Mouse (Mus musculus) MEL (cell line): Measurements from ENCODE around the gene Mrps10. TPM values are rescaled to one million over a fixed set of nuclear protein-coding genes. Genes with fewer than 3 reads are reported as not detected.

Experiments used
- DNase-seq: peaks from one replicate; pipeline ENCODE4 v3.0.0; 2011; ENCODE audit warnings: low read depth, low spot score
- H3K27ac ChIP-seq: 2 replicates; pipeline ENCODE4 v1.5.1; 2012; ENCODE audit warnings: low read depth, mild to moderate bottlenecking, control low read depth, low read length, moderate library complexity; ENCODE audit not compliant: control insufficient read depth
- H3K27me3 ChIP-seq, 2 experiments: fragments of 150-350 bp in 1 of 2; sonication (generic) in 1 of 2; 2 replicates each; pipeline ENCODE4 v1.6.1; 2012; ENCODE audit warnings: low read length in 2 of 2, mild to moderate bottlenecking in 2 of 2, improper control_type of control experiment in 1 of 2, moderate library complexity in 1 of 2; ENCODE audit not compliant: insufficient read depth in 2 of 2, control insufficient read depth in 1 of 2
- H3K36me3 ChIP-seq, 2 experiments: 2 replicates each; pipeline ENCODE4 v1.6.1; 2012 to 2014; ENCODE audit warnings: low read length in 2 of 2, improper control_type of control experiment in 1 of 2, inconsistent platforms in 1 of 2, mild to moderate bottlenecking in 1 of 2; ENCODE audit not compliant: insufficient read depth in 2 of 2, control insufficient read depth in 1 of 2
- H3K4me1 ChIP-seq, 2 experiments: fragments of 150-350 bp in 1 of 2; sonication (generic) in 1 of 2; 2 replicates each; pipeline ENCODE4 v1.6.1; 2012; ENCODE audit warnings: low read length in 2 of 2, improper control_type of control experiment in 1 of 2, mild to moderate bottlenecking in 1 of 2; ENCODE audit not compliant: insufficient read depth in 2 of 2, control insufficient read depth in 1 of 2
- H3K4me3 ChIP-seq, 2 experiments: fragments of 150-350 bp in 1 of 2; sonication (generic) in 1 of 2; 2 replicates each; pipeline ENCODE4 v1.5.1; 2012; ENCODE audit warnings: low read depth in 2 of 2, low read length in 2 of 2, mild to moderate bottlenecking in 2 of 2, moderate library complexity in 2 of 2, control low read depth in 1 of 2, improper control_type of control experiment in 1 of 2; ENCODE audit not compliant: control insufficient read depth in 1 of 2, insufficient read depth in 1 of 2
- H3K79me2 ChIP-seq: 2 replicates; pipeline ENCODE4 v1.6.1; 2012; ENCODE audit warnings: mild to moderate bottlenecking, low read length, moderate library complexity; ENCODE audit not compliant: control insufficient read depth, poor library complexity, insufficient read depth
- H3K9ac ChIP-seq: 2 replicates; pipeline ENCODE4 v1.6.1; 2012; ENCODE audit warnings: low read depth, mild to moderate bottlenecking, control low read depth, low read length, moderate library complexity; ENCODE audit not compliant: control insufficient read depth, poor library complexity, severe bottlenecking
- H3K9me3 ChIP-seq: fragments of 150-350 bp; sonication (generic); replicated peaks from 2 replicates; pipeline ENCODE4 v1.6.1; 2012; ENCODE audit warnings: mild to moderate bottlenecking, low read length, improper control_type of control experiment, moderate library complexity; ENCODE audit not compliant: insufficient read depth
- BHLHE40 ChIP-seq: IDR thresholded peaks from 2 replicates; pipeline ENCODE4 v1.6.1; 2012; ENCODE audit warnings: low read depth, mild to moderate bottlenecking, inconsistent platforms, low read length, improper control_type of control experiment, borderline replicate concordance
- CTCF ChIP-seq, 3 experiments: IDR thresholded peaks in 2 of 3; conservative IDR thresholded peaks in 1 of 3; 2 replicates each; pipeline ENCODE4 v1.5.1; 2011 to 2012; ENCODE audit warnings: low read length in 3 of 3, low read depth in 2 of 3, mild to moderate bottlenecking in 2 of 3, improper control_type of control experiment in 1 of 3, inconsistent platforms in 1 of 3, mixed read lengths in 1 of 3, moderate library complexity in 1 of 3; ENCODE audit not compliant: control insufficient read depth in 1 of 3, insufficient read depth in 1 of 3, poor library complexity in 1 of 3, severe bottlenecking in 1 of 3
- GABPA ChIP-seq: IDR thresholded peaks from 2 replicates; pipeline ENCODE4 v1.6.1; 2012; ENCODE audit warnings: low read depth, mild to moderate bottlenecking, inconsistent platforms, low read length, improper control_type of control experiment, moderate library complexity
- MAFK ChIP-seq: IDR thresholded peaks from 2 replicates; pipeline ENCODE4 v1.6.1; 2011; ENCODE audit warnings: low read depth, mild to moderate bottlenecking, low read length, improper control_type of control experiment, borderline replicate concordance
- MAX ChIP-seq: IDR thresholded peaks from 2 replicates; pipeline ENCODE4 v1.6.1; 2011; ENCODE audit warnings: low read length, improper control_type of control experiment
- MEF2A ChIP-seq: IDR thresholded peaks from 2 replicates; pipeline ENCODE4 v1.6.1; 2014; ENCODE audit warnings: low read depth, mild to moderate bottlenecking, inconsistent platforms, low read length, improper control_type of control experiment; ENCODE audit not compliant: poor library complexity, insufficient replicate concordance, severe bottlenecking; ENCODE audit errors: extremely low read depth
- MYC ChIP-seq: IDR thresholded peaks from 2 replicates; pipeline ENCODE4 v1.6.1; 2011; ENCODE audit warnings: low read depth, mild to moderate bottlenecking, low read length, improper control_type of control experiment, moderate library complexity
- NELFE ChIP-seq: IDR thresholded peaks from 2 replicates; pipeline ENCODE4 v1.6.1; 2011; ENCODE audit warnings: low read depth, low read length, improper control_type of control experiment
- POLR2A ChIP-seq, 2 experiments: IDR thresholded peaks; 2 replicates each; pipeline ENCODE4 v1.6.1; 2011 to 2012; ENCODE audit warnings: low read length in 2 of 2, mild to moderate bottlenecking in 2 of 2, control low read depth in 1 of 2, improper control_type of control experiment in 1 of 2, low read depth in 1 of 2, moderate library complexity in 1 of 2; ENCODE audit not compliant: control insufficient read depth in 1 of 2, insufficient read depth in 1 of 2, poor library complexity in 1 of 2
- POLR2AphosphoS5 ChIP-seq: IDR thresholded peaks from 2 replicates; pipeline ENCODE4 v1.6.1; 2012; ENCODE audit warnings: low read depth, borderline replicate concordance, mild to moderate bottlenecking, inconsistent platforms, low read length, moderate library complexity, mixed read lengths
- SMC3 ChIP-seq: IDR thresholded peaks from 2 replicates; pipeline ENCODE4 v1.6.1; 2011; ENCODE audit warnings: low read depth, low read length, improper control_type of control experiment
- TAL1 ChIP-seq: IDR thresholded peaks from 2 replicates; pipeline ENCODE4 v1.6.1; 2012; ENCODE audit warnings: mild to moderate bottlenecking, inconsistent platforms, low read length, moderate library complexity, mixed read lengths
- ZNF384 ChIP-seq: IDR thresholded peaks from 2 replicates; pipeline ENCODE4 v1.6.1; 2012; ENCODE audit warnings: low read depth, mild to moderate bottlenecking, inconsistent platforms, low read length, improper control_type of control experiment
- polyA plus RNA-seq, 2 experiments: library from polyadenylated mRNA; stranded (reverse) in 1 of 2; unstranded in 1 of 2; fragments of >175 nt in 1 of 2; fragments of >200 nt in 1 of 2; gene quantifications; 2 replicates each; pipeline versions ENCODE4 v1.2.1 to v1.2.4; 2012; ENCODE audit warnings: low replicate concordance in 2 of 2, low read depth in 1 of 2; ENCODE audit not compliant: insufficient read length in 2 of 2, insufficient read depth in 1 of 2, missing spikeins in 1 of 2
- total RNA-seq: library from RNA; depleted of rRNA; stranded (reverse); fragments of 300-350 nt; gene quantifications from 2 replicates; pipeline ENCODE4 v1.2.3, GENCODE M21; 2012

The Mrps10 gene
- total and polyA plus RNA-seq, 3 experiments = 78.9 to 442 (median 107) TPM

- H3K36me3 ChIP-seq = peaks cover 0 to 8% of the 10 kb centered on the region in 2 experiments; a peak in 1 of 4 replicates
- H3K27ac ChIP-seq = no peak overlapping the region
- H3K27me3 ChIP-seq = no peaks in the 10 kb centered on the region
- H3K9ac ChIP-seq = no peak overlapping the region
- no peaks in the 10 kb centered on the region for H3K4me1 ChIP-seq
- no peak for DNase-seq
- no peaks in the 10 kb centered on the region for H3K9me3 ChIP-seq
- H3K79me2 ChIP-seq = peaks cover 2% of the 10 kb centered on the region; the same call in 1 of the 2 replicates
- TF ChIP-seq MAFK (no peak), POLR2A (IDR thresholded peaks at IDR 0.05; ENCODE audit: control insufficient read depth in 1 of 2, insufficient read depth in 1 of 2, low read depth in 1 of 2, low read length in 2 of 2, poor library complexity in 1 of 2) (peak in 1 of 2 experiments; percentile 33; a peak in 1 of 4 replicates)
- TF ChIP-seq, all 39 proteins: peak for 1
- H3K4me3 ChIP-seq = no peak overlapping the region
These were observed 8.1 kb downstream of the Mrps10 start for GRCm38 (mm10) chr17:47376779-47377280.

- no peak overlapping the region for H3K4me3 ChIP-seq
- peaks cover 0 to 8% of the 10 kb centered on the region in 2 experiments; a peak in 1 of 4 replicates for H3K36me3 ChIP-seq
- no peaks in the 10 kb centered on the region for H3K9me3 ChIP-seq
- H3K4me1 ChIP-seq = no peaks in the 10 kb centered on the region
- TF ChIP-seq NELFE (no peak), CTCF (IDR thresholded peaks at IDR 0.05 in 2 of 3, conservative IDR thresholded peaks at IDR 0.05 in 1 of 3; ENCODE audit: control insufficient read depth in 1 of 3, insufficient read depth in 1 of 3, low read depth in 2 of 3, low read length in 3 of 3, poor library complexity in 1 of 3, severe bottlenecking in 1 of 3) (peak; percentile 8 to 53 (median 34); a peak in 4 of 6 replicates), MAX (no peak)
- TF ChIP-seq, all 39 proteins: peak for 1
- Histone ChIP-seq H3K27me3 (no peaks in the 10 kb centered on the region), H3K79me2 (no peaks in the 10 kb centered on the region), H3K9ac (no peak overlapping the region), H3K27ac (no peak overlapping the region)
- no peak for DNase-seq
These were observed 9.4 kb downstream of the Mrps10 start for GRCm38 (mm10) chr17:47378133-47378532.

GRCm38 (mm10) chr17:47381917-47382316 lies 13.2 kb downstream of the Mrps10 start:
- Histone ChIP-seq H3K9ac (no peak overlapping the region), H3K27ac (no peak overlapping the region), H3K27me3 (no peaks in the 10 kb centered on the region), H3K9me3 (no peaks in the 10 kb centered on the region), H3K4me1 (no peaks in the 10 kb centered on the region), H3K36me3 (no peaks in the 10 kb centered on the region), H3K4me3 (no peak overlapping the region), H3K79me2 (no peaks in the 10 kb centered on the region)
- no peak for TF ChIP-seq NELFE
- no peak for TF ChIP-seq GABPA
- no peak for TF ChIP-seq MYC
- TF ChIP-seq ZNF384 = no peak
- no peak for TF ChIP-seq MAFK
- no peak for TF ChIP-seq BHLHE40
- TF ChIP-seq MEF2A = no peak
- no peak for TF ChIP-seq POLR2AphosphoS5
- no peak for TF ChIP-seq SMC3
- TF ChIP-seq TAL1 = no peak
- DNase-seq = no peak
